Mouse (Mus musculus): ENCODE results near the gene Shtn1. TPM values are rescaled to one million over a fixed set of nuclear protein-coding genes. Genes with fewer than 3 reads are reported as not detected.

Shtn1 gene
- polyA plus RNA-seq, 1 experiment from 2014 or later, result 1.00 TPM

GRCm38 (mm10) chr19:59010802-59011201 lies 65.1 kb downstream of the Shtn1 start:
- Histone ChIP-seq H3K9me3 (replicated peaks) (no peaks in the 10 kb centered on the region), H3K27ac (no peak overlapping the region), H3K9ac (no peak overlapping the region), H3K4me3 (no peak overlapping the region), H3K36me3 (no peaks in the 10 kb centered on the region), H3K4me1 (replicated peaks) (no peaks in the 10 kb centered on the region), H3K4me2 (no peak overlapping the region), H3K27me3 (no peaks in the 10 kb centered on the region; the same call in 1 of the 2 replicates)
- no peak for ATAC-seq (replicated peaks; ENCODE audit: insufficient number of reproducible peaks, insufficient read depth, low FRiP score, low read depth)
- WGBS, result 39% methylated on average over 5 of the region's 5 CpGs

- H3K36me3 ChIP-seq, result no peaks in the 10 kb centered on the region
- H3K27ac ChIP-seq, result no peak overlapping the region
- H3K9ac ChIP-seq, result no peak overlapping the region
- H3K4me1 ChIP-seq (replicated peaks), result no peaks in the 10 kb centered on the region
- WGBS, result 79% methylated on average over 15 of the region's 15 CpGs
- no peak overlapping the region for H3K4me3 ChIP-seq
- no peak for ATAC-seq (replicated peaks; ENCODE audit: insufficient number of reproducible peaks, insufficient read depth, low FRiP score, low read depth)
- no peaks in the 10 kb centered on the region for H3K9me3 ChIP-seq (replicated peaks)
- no peak overlapping the region for H3K4me2 ChIP-seq
- H3K27me3 ChIP-seq, result no peaks in the 10 kb centered on the region; the same call in 1 of the 2 replicates
Observed at GRCm38 (mm10) chr19:59006577-59007340, 69.1 kb downstream of the Shtn1 start.

- 82% methylated on average over 6 of the region's 6 CpGs for WGBS
- Histone ChIP-seq H3K9me3 (replicated peaks) (no peaks in the 10 kb centered on the region), H3K4me2 (no peak overlapping the region), H3K4me1 (replicated peaks) (no peaks in the 10 kb centered on the region), H3K4me3 (no peak overlapping the region), H3K36me3 (no peaks in the 10 kb centered on the region), H3K27me3 (no peaks in the 10 kb centered on the region; the same call in 1 of the 2 replicates), H3K27ac (no peak overlapping the region), H3K9ac (no peak overlapping the region)
- ATAC-seq (replicated peaks; ENCODE audit: insufficient number of reproducible peaks, insufficient read depth, low FRiP score, low read depth), result no peak
Observed at GRCm38 (mm10) chr19:59002827-59003226, 73.1 kb downstream of the Shtn1 start.

- H3K27me3 ChIP-seq, result peaks cover 3% of the 10 kb centered on the region; the same call in 1 of the 2 replicates
- H3K4me2 ChIP-seq, result no peak overlapping the region
- H3K27ac ChIP-seq, result no peak overlapping the region
- no peak for ATAC-seq (replicated peaks; ENCODE audit: insufficient number of reproducible peaks, insufficient read depth, low FRiP score, low read depth)
- no peaks in the 10 kb centered on the region for H3K4me1 ChIP-seq (replicated peaks)
- no peak overlapping the region for H3K4me3 ChIP-seq
- WGBS, result 46% methylated on average over 9 of the region's 9 CpGs
- H3K9me3 ChIP-seq (replicated peaks), result no peaks in the 10 kb centered on the region
- H3K36me3 ChIP-seq, result no peaks in the 10 kb centered on the region
- no peak overlapping the region for H3K9ac ChIP-seq
Observed at GRCm38 (mm10) chr19:58981571-58981970, 94.3 kb downstream of the Shtn1 start.

GRCm38 (mm10) chr19:58980056-58980440 lies 95.9 kb downstream of the Shtn1 start:
- Histone ChIP-seq H3K36me3 (no peaks in the 10 kb centered on the region), H3K4me2 (peak overlapping the region; percentile 37), H3K4me1 (replicated peaks) (no peaks in the 10 kb centered on the region), H3K9ac (no peak overlapping the region), H3K27ac (no peak overlapping the region), H3K27me3 (no peaks in the 10 kb centered on the region), H3K9me3 (replicated peaks) (no peaks in the 10 kb centered on the region), H3K4me3 (peak overlapping the region; percentile 13; the same call in 1 of the 2 replicates)
- 60% methylated on average over 5 of the region's 5 CpGs for WGBS
- no peak for ATAC-seq (replicated peaks; ENCODE audit: insufficient number of reproducible peaks, insufficient read depth, low FRiP score, low read depth)

- no peak overlapping the region for H3K27ac ChIP-seq
- no peaks in the 10 kb centered on the region for H3K9me3 ChIP-seq (replicated peaks)
- peak overlapping the region; percentile 37 for H3K4me2 ChIP-seq
- H3K4me3 ChIP-seq, result peak overlapping the region; percentile 13; the same call in 1 of the 2 replicates
- no peaks in the 10 kb centered on the region for H3K36me3 ChIP-seq
- no peaks in the 10 kb centered on the region for H3K4me1 ChIP-seq (replicated peaks)
- no peaks in the 10 kb centered on the region for H3K27me3 ChIP-seq
- no peak for ATAC-seq (replicated peaks; ENCODE audit: insufficient number of reproducible peaks, insufficient read depth, low FRiP score, low read depth)
- H3K9ac ChIP-seq, result no peak overlapping the region
- 46% methylated on average over 13 of the region's 13 CpGs for WGBS
Observed at GRCm38 (mm10) chr19:58979436-58980055, 96.4 kb downstream of the Shtn1 start.

- H3K4me1 ChIP-seq (replicated peaks), result no peaks in the 10 kb centered on the region
- no peak for ATAC-seq (replicated peaks; ENCODE audit: insufficient number of reproducible peaks, insufficient read depth, low FRiP score, low read depth)
- H3K4me3 ChIP-seq, result no peak overlapping the region
- H3K9ac ChIP-seq, result no peak overlapping the region
- 51% methylated on average over 11 of the region's 11 CpGs for WGBS
- H3K4me2 ChIP-seq, result no peak overlapping the region
- no peaks in the 10 kb centered on the region for H3K9me3 ChIP-seq (replicated peaks)
- no peak overlapping the region for H3K27ac ChIP-seq
- no peaks in the 10 kb centered on the region for H3K27me3 ChIP-seq
- no peaks in the 10 kb centered on the region for H3K36me3 ChIP-seq
Observed at GRCm38 (mm10) chr19:58978401-58979171, 97.3 kb downstream of the Shtn1 start.

GRCm38 (mm10) chr19:58975216-58975863 lies 100.6 kb downstream of the Shtn1 start:
- Histone ChIP-seq H3K27me3 (peaks cover 4% of the 10 kb centered on the region; the same call in 1 of the 2 replicates), H3K9ac (no peak overlapping the region), H3K4me1 (replicated peaks) (no peaks in the 10 kb centered on the region), H3K36me3 (no peaks in the 10 kb centered on the region), H3K4me3 (no peak overlapping the region), H3K9me3 (replicated peaks) (no peaks in the 10 kb centered on the region), H3K4me2 (no peak overlapping the region), H3K27ac (no peak overlapping the region)
- no peak for ATAC-seq (replicated peaks; ENCODE audit: insufficient number of reproducible peaks, insufficient read depth, low FRiP score, low read depth)
- WGBS, result 80% methylated on average over 11 of the region's 11 CpGs

- Histone ChIP-seq H3K9me3 (replicated peaks) (no peaks in the 10 kb centered on the region), H3K4me1 (replicated peaks) (no peaks in the 10 kb centered on the region), H3K36me3 (no peaks in the 10 kb centered on the region), H3K9ac (no peak overlapping the region), H3K4me3 (no peak overlapping the region), H3K27ac (no peak overlapping the region), H3K4me2 (no peak overlapping the region), H3K27me3 (peaks cover 9% of the 10 kb centered on the region; the same call in 1 of the 2 replicates)
- no peak for ATAC-seq (replicated peaks; ENCODE audit: insufficient number of reproducible peaks, insufficient read depth, low FRiP score, low read depth)
- 86% methylated on average over 8 of the region's 8 CpGs for WGBS
Observed at GRCm38 (mm10) chr19:58974126-58974525, 101.8 kb downstream of the Shtn1 start.

- no peak overlapping the region for H3K4me2 ChIP-seq
- H3K27ac ChIP-seq, result no peak overlapping the region
- no peaks in the 10 kb centered on the region for H3K4me1 ChIP-seq (replicated peaks)
- H3K4me3 ChIP-seq, result no peak overlapping the region
- H3K9ac ChIP-seq, result no peak overlapping the region
- ATAC-seq (replicated peaks; ENCODE audit: insufficient number of reproducible peaks, insufficient read depth, low FRiP score, low read depth), result no peak
- WGBS, result 80% methylated on average over 13 of the region's 13 CpGs
- no peaks in the 10 kb centered on the region for H3K9me3 ChIP-seq (replicated peaks)
- H3K36me3 ChIP-seq, result no peaks in the 10 kb centered on the region
- peaks cover 27% of the 10 kb centered on the region for H3K27me3 ChIP-seq
Observed at GRCm38 (mm10) chr19:58970826-58971225, 105.1 kb downstream of the Shtn1 start.
